Mouse (Mus musculus) right cerebral cortex, postnatal 14 days (tissue): ENCODE data around the gene Slc6a17.
A peak's percentile ranks its signal among the peaks of the same experiment; 100 is the strongest.

Experiments
- DNase-seq: peaks from one replicate; pipeline ENCODE4 v3.0.0; 2022

Gene Slc6a17

DNA sequence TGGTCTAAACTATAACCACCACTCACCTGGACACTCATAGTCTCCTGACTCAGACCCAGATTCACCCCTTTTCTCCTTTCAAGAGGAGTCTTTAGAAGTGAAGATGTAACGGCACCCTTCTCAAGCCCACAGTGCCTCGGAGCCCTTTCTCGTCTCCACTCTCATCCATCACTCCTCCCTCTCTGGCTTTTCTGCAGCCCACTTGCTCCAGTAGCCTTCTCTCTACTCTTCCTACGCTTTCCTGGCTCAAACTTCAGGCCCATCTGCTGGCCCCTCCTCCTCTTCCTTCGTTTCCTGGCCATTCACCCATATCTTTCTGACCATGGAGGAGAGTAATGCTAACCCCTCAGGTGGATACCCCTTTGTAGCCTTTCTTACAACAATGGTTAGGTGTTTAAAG, 3.1 kb upstream of the Slc6a17 start:
- DNase-seq: no peak

- DNase-seq: peak; percentile 65
These were observed 815 bp downstream of the Slc6a17 start for GRCm38 (mm10) chr3:107516776-107517630.

DNA sequence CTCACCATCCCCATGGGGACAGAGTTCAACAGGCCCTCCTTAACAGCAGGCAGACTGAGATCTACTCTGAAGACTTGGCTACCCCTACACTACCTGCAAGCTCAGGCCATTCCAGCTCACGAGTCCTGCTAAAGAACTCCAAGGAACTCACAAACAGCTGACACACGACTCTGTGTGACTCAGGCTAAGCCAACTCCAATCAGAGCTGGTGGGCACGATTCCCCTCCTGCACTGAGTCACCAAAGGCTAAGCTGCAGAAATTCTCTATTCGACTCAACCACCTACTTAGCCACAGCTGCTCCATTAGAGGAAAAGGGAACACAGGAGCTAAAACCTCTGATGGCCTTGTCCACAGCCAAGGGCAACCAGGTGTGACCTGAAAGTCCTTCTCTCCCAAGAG, 1.8 kb downstream of the Slc6a17 start:
- DNase-seq: no peak

DNA sequence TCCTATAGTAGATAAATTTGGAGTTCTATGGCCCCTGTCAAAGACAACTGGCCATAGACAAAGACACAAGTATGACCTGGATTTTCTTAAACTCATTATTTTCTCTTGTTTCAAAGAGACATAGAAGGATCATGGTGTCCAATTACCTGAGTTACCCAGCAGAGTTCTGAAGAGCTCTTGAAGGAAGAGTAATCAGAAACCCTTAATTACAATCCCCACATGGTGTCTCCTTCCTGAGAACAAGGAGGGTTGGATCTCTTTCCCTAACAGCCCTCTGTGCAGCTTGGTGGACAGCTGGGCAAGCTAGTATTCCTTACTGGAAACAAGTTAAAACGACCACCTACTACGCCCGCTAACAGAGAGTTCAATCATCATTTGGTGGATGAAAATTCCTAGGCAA, 6.4 kb downstream of the Slc6a17 start:
- no peak for DNase-seq

DNA sequence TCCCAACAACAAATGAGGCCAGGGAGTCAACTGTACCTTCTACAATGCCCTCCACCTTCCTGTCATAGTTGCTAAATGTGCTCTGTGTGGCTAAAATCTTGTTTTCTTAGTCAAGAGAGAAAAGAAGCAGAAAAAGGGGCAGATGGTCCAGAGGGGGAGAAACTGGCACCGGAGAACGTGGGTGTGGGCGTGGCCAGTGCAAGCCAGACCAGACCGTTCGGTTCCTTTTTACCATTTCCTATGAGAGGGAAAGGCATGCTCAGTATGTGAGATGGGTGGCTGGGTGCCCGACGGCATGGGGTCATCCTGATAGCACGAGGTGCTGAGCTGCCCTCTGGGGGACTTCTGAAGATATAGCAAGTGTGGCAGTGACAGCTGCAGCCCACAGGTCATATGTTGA, 9.1 kb downstream of the Slc6a17 start:
- DNase-seq: peak; percentile 43

- no peak for DNase-seq
These were observed 9.9 kb downstream of the Slc6a17 start for GRCm38 (mm10) chr3:107507966-107508365.

DNA sequence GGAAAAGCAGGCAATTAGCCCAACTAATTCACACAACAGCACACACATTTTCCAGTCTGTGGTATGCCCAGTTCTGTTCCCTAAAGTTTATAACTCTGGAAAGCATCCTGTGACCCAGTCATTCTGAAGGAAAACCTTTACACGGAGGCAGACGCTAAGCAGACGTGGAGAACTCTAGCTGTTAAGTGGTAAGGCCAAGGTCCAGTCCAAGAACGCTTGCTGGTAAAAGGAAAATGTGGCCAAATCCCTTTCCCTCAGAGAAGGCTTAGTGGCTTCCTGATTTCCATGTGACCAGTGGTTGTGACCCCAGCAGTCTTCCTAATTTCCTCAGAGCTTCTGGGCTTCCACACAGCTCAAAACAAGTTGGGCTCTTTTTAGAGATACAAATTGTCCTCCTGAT, 11.3 kb downstream of the Slc6a17 start:
- no peak for DNase-seq

GRCm38 (mm10) chr3:107505464-107506367, 12.1 kb downstream of the Slc6a17 start:
- DNase-seq: no peak

- DNase-seq: no peak
These were observed 13.3 kb downstream of the Slc6a17 start for GRCm38 (mm10) chr3:107504542-107504941.

DNA sequence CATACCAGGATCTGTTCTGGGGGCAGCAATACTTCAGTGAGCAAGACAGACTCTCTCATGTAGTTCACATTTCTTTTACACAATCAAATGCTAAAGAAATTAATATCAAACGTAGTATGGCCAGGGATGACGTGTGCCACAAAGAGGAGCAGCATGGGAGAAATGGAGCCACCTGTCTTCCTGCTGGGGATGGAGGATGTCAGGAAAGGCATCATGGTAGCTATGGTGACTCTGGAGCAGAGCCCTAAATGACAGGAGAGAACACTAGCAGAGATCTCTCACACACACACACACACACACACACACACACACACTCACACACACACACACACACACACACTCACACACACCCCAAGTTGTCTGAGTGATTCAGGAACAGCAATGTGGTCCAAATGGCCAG, 14.1 kb downstream of the Slc6a17 start:
- no peak for DNase-seq

GRCm38 (mm10) chr3:107501702-107502151, 16.1 kb downstream of the Slc6a17 start:
- no peak for DNase-seq

DNA sequence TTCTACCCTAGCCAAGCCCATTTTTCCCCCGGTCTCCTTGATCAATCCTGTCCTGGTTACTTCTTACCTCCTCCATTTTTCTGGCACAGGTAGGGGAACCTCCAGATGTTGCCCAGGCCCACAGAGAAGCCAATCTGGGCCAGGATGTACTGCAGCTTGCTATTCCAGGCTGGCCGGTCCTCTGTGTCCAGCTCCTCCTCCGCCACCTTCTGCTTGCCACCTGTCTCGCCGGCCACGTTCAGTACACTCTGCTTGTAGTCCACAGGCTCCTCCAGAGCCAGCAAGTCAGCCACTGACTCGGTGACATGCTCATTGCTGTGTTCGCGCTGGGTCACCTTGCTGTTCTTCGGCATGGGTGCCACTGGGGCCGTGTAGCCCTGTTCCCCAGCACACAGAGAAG, 17.5 kb downstream of the Slc6a17 start:
- DNase-seq: no peak

- DNase-seq: no peak
These were observed 21.6 kb downstream of the Slc6a17 start for GRCm38 (mm10) chr3:107496086-107496850.

DNA sequence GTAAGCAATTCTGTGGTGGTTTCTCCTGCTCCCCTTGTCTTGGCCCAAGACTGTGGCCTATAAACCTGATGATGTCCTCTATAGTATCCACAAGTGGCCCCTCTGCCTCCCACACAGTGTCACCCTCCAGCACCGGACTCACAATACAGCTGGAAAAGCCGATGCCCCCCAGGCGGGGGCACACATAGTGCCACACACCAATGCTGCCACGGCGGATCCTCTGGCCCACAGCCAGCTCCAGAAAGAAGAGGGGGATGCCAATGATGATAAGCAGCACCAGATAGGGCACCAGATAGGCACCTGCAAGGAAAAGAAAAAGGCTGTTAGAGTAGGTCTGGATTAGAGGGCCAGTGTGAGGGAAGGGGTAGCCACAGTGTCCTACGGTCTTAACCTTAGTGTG, 22.3 kb downstream of the Slc6a17 start:
- no peak for DNase-seq

GRCm38 (mm10) chr3:107491459-107491858, 26.4 kb downstream of the Slc6a17 start:
- DNase-seq: peak; percentile 85

- no peak for DNase-seq
These were observed 29.2 kb downstream of the Slc6a17 start for GRCm38 (mm10) chr3:107488637-107489036.

- peak; percentile 66 for DNase-seq
These were observed 34.5 kb downstream of the Slc6a17 start for GRCm38 (mm10) chr3:107483290-107483689.

DNA sequence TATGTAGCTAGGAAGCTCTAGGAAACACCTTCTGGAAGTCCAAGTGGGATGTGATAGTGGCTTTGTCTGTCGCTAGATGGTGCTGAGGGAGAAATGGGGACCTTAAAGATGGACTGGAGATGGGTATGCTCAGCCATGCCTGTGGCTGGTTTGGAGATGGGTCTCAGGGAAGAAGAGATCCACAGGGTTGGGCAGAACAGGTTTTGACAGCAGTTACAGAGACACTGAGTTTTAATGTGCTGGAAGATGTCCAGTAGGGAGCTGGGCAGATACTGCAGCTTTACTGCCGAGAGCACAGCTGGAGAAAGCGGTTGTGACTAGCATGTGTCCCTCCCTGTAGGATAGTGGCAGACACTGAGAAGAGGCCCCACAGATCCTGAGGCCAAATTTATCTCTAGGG, 37.2 kb downstream of the Slc6a17 start:
- no peak for DNase-seq

- DNase-seq: no peak
These were observed 45.6 kb downstream of the Slc6a17 start for GRCm38 (mm10) chr3:107472198-107472597.

DNA sequence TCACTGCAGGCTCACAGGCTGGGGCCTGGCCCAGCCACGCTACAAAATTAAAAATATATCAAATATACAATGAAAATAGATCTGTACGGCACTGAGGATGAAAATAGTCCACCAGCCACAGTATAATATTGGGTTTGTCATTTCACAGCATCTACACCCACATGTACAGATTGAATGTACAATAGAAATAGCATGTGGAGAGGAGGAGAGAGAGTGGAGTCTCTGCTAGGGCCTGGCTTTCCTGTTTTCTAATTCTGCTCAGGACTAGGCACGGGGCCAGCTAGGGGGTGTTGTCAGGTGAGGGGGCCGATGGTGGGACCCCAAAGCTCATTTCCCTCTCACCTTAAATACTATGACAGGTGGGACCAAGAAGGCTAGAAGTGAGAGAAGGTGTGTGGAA, 48.8 kb downstream of the Slc6a17 start:
- DNase-seq: peak; percentile 63

DNA sequence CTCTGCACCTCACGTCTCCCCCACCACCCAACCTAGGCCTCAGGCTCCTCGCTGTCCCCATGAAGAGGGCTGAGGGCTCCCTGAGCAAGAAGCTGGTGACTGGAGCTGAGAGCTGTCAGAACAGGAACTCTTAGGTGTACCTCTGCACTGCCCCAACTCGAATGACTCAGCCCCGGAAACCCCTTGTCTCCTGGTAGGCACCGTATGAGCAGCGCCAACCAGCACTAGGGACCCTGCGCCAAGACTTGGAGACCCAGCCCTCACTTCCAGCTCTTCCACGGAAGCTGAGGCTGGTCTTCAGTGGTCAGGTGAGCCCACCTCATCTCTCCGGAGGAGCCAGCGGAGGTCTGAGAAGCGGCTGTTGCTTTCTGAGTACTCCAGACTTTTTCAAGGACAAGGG, 49.7 kb downstream of the Slc6a17 start:
- DNase-seq: no peak

GRCm38 (mm10) chr3:107466577-107466976, 51.2 kb downstream of the Slc6a17 start:
- peak; percentile 87 for DNase-seq

DNA sequence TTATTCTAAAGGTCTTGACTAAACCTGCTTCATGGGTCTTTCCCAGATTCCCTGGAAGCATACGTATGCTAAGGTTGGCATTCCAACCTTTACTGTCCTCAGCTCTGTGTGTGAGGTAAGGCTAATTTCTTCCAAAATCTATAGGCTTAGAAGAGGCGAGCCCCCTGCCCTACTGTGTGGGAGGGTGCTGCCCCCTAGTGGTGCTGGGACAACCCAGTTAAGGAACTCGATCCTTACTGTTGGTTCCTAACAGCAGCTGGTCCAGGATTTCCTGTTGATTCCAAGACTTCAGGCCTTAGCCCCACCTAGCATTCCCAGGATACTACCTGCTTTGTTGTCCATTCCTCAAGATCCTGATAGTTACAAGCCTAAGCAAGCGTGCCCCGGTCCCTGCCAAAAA, 55.7 kb downstream of the Slc6a17 start:
- DNase-seq: peak; percentile 94
